Mouse (Mus musculus) kidney, postnatal 0 days (tissue): ENCODE measurements around the gene Pef1. TPM values are rescaled to one million over a fixed set of nuclear protein-coding genes. Genes with fewer than 3 reads are reported as not detected.
A peak's percentile ranks its signal among the peaks of the same experiment; 100 is the strongest.

Source experiments
- ATAC-seq: fragments of 200-750 bp; cut with Nextera tagmentation; replicated peaks from 2 replicates; pipeline ENCODE4 v1.8.0; 2017; ENCODE audit warnings: low read depth, moderate number of reproducible peaks, moderate TSS enrichment, moderate library complexity; ENCODE audit not compliant: low FRiP score
- DNase-seq: peaks from one replicate; pipeline ENCODE4 v3.0.0-alpha.2; 2016; ENCODE audit warnings: low spot score
- H3K27ac ChIP-seq: fragments of 300-500 bp; sonication (generic); 2 replicates; pipeline ENCODE4 v1.5.1; 2014; ENCODE audit warnings: mild to moderate bottlenecking
- H3K27me3 ChIP-seq: fragments of 300-500 bp; sonication (generic); 2 replicates; pipeline ENCODE4 v1.6.1; 2014; ENCODE audit warnings: low read length, mixed read lengths; ENCODE audit not compliant: insufficient read depth
- H3K36me3 ChIP-seq: fragments of 300-500 bp; sonication (generic); 2 replicates; pipeline ENCODE4 v1.6.1; 2014; ENCODE audit warnings: low read length, mixed read lengths; ENCODE audit not compliant: insufficient read depth
- H3K4me1 ChIP-seq: fragments of 300-500 bp; sonication (generic); replicated peaks from 2 replicates; pipeline ENCODE4 v1.6.1; 2014; ENCODE audit warnings: antibody characterized with exemption, low read length, mixed read lengths; ENCODE audit not compliant: insufficient read depth
- H3K4me2 ChIP-seq: fragments of 300-500 bp; sonication (generic); 2 replicates; pipeline ENCODE4 v1.6.1; 2014; ENCODE audit warnings: mild to moderate bottlenecking, low read length, moderate library complexity, mixed read lengths
- H3K4me3 ChIP-seq: fragments of 300-500 bp; sonication (generic); replicated peaks from 2 replicates; pipeline ENCODE4 v1.5.1; 2014; ENCODE audit warnings: low read depth, low read length
- H3K9ac ChIP-seq: fragments of 300-500 bp; sonication (generic); 2 replicates; pipeline ENCODE4 v1.6.1; 2014; ENCODE audit warnings: low read depth, low read length
- H3K9me3 ChIP-seq: fragments of 300-500 bp; sonication (generic); replicated peaks from 2 replicates; pipeline ENCODE4 v1.6.1; 2016; ENCODE audit warnings: low read length, inconsistent platforms, mixed read lengths
- CTCF ChIP-seq: IDR thresholded peaks from 2 replicates; pipeline ENCODE4 v1.5.1; 2016; ENCODE audit warnings: antibody characterized with exemption, low read depth, mild to moderate bottlenecking, moderate library complexity
- WGBS: fragments of 180-500 bp; shearing (Covaris S2); extraction: QIAGEN DNeasy Blood & Tissue Kit; methylation state at CpG from one replicate; pipeline ENCODE4 v1.1.7; 2014; 5-methylcytosine and 5-hydroxymethylcytosine counted together
- polyA plus RNA-seq: library from polyadenylated mRNA; unstranded; fragments of >200 nt; fragmentation: Nextera tagmentation; extraction: Ambion mirVana; gene quantifications from 2 replicates; pipeline ENCODE4 v1.2.1, GENCODE M21; 2015

Pef1 gene
- polyA plus RNA-seq, 1 experiment from 2014 or later: 73.6 TPM

DNA sequence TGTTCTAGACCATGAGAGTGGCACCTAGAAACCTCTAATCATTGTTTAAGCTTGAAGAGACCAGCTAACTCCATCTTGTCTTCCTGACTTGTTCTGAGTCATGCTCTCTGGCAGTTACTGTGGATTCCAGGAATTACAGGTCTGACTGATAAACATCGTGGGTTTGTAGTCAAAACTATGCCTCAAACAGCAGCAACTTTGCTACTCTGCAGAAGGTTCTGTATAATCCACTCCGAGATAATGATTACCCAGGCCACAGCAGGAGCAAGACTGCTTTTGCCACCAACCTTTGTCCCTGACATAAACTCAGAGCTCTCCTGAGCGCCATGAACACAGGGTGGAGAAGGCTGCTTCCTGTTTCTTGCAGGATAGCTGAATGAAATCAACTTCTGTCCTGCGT lies 2.2 kb downstream of the Pef1 start:
- Histone ChIP-seq H3K4me1 (peaks cover 14% of the 10 kb centered on the region; the same call in 1 of the 2 replicates), H3K4me2 (no peak overlapping the region), H3K4me3 (no peak overlapping the region), H3K9ac (no peak overlapping the region), H3K36me3 (no peaks in the 10 kb centered on the region), H3K27me3 (no peaks in the 10 kb centered on the region), H3K9me3 (no peaks in the 10 kb centered on the region), H3K27ac (peak overlapping the region; percentile 57; the same call in 1 of the 2 replicates)
- peak; percentile 36 for DNase-seq
- 46% methylated on average over 4 of the region's 4 CpGs for WGBS
- no peak for TF ChIP-seq CTCF
- ATAC-seq: peak; percentile 43; the same call in 1 of the 2 replicates

- H3K4me2 ChIP-seq: peak overlapping the region; percentile 78
- no peaks in the 10 kb centered on the region for H3K27me3 ChIP-seq
- no peaks in the 10 kb centered on the region for H3K36me3 ChIP-seq
- ATAC-seq (peak; percentile 71; the same call in 1 of the 2 replicates), DNase-seq (no peak)
- H3K9me3 ChIP-seq: no peaks in the 10 kb centered on the region
- peak overlapping the region; percentile 82 for H3K4me3 ChIP-seq
- no peak for TF ChIP-seq CTCF
- H3K9ac ChIP-seq: no peak overlapping the region
- WGBS: 11% methylated on average over 14 of the region's 14 CpGs
- peaks cover 8% of the 10 kb centered on the region; the same call in 1 of the 2 replicates for H3K4me1 ChIP-seq
- peak overlapping the region; percentile 74; the same call in 1 of the 2 replicates for H3K27ac ChIP-seq
These were observed 4.7 kb downstream of the Pef1 start for GRCm38 (mm10) chr4:130107065-130107443.

DNA sequence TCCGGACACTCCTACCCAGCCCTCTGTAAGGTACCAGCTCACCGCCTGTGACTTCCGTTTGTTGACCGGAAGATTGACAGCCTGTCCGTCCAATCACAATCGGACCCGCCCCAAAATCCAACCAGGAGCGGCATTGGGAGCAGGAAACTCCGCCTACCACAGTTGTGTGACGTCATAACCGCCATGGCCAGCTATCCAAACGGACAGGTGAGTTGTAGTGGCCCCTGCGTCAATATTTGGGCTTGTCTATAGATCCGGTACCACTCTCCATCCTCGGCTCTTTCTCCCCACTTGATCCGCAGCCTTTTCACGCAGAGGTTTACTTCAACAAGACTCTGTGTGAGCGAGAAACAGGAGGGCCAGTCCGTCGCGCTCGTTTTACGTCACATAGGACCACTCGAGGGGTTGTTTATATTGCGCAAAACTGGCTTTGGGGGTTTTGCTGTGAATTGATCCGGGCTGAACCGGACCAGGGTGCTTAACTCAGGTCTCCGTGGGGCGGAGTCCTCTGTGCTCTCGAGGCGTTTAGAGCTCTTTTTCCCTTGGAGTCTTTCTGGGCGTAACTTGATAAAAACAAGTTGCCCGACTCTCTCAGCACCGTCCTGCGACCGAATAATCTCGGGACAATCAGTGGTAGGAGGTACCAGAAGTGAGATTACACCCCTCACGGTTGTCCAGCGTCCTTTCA lies 5.2 kb downstream of the Pef1 start:
- ATAC-seq (peak; percentile 94), DNase-seq (peak; percentile 96)
- peaks cover 8% of the 10 kb centered on the region; the same call in 1 of the 2 replicates for H3K4me1 ChIP-seq
- WGBS: under 1% methylated on average over 39 of the region's 39 CpGs
- H3K9ac ChIP-seq: peak overlapping the region; percentile 70
- peak overlapping the region; percentile 74 for H3K27ac ChIP-seq
- H3K4me3 ChIP-seq: peak overlapping the region; percentile 82
- 0 out of 2 replicates have a peak, but pooled peaks cover 2% of the 10 kb centered on the region for H3K36me3 ChIP-seq
- H3K27me3 ChIP-seq: no peaks in the 10 kb centered on the region
- H3K9me3 ChIP-seq: no peaks in the 10 kb centered on the region
- H3K4me2 ChIP-seq: peak overlapping the region; percentile 78
- no peak for TF ChIP-seq CTCF

DNA sequence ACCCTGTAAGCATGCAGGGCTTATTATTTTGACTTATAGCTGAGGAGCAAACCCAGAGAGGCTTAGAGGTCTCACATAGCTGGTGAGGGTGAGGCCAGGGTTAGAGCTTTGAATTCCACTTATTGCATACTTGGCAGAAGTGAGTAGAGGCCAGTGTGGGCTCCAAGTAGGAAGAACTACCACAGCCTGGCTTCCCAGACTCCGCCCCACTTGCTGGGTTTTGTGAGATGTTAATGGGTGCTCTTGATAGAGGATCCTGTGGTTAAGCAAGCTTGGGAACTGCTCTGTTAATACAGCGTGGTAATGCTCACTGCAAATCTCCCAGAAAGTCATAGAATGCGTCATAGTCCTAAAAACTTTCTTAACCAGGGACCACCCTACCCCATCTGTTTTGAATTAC lies 6.6 kb downstream of the Pef1 start:
- DNase-seq (no peak), ATAC-seq (no peak)
- TF ChIP-seq CTCF: no peak
- Histone ChIP-seq H3K4me1 (peaks cover 8% of the 10 kb centered on the region; the same call in 1 of the 2 replicates), H3K27ac (no peak overlapping the region), H3K27me3 (no peaks in the 10 kb centered on the region), H3K36me3 (0 out of 2 replicates have a peak, but pooled peaks cover 7% of the 10 kb centered on the region), H3K9ac (no peak overlapping the region), H3K4me3 (no peak overlapping the region), H3K9me3 (no peaks in the 10 kb centered on the region), H3K4me2 (peak overlapping the region; percentile 78)
- WGBS: 80% methylated on average over 3 of the region's 3 CpGs

GRCm38 (mm10) chr4:130109666-130110065 lies 7.3 kb downstream of the Pef1 start:
- Histone ChIP-seq H3K36me3 (0 out of 2 replicates have a peak, but pooled peaks cover 7% of the 10 kb centered on the region), H3K9me3 (no peaks in the 10 kb centered on the region), H3K4me3 (no peak overlapping the region), H3K9ac (no peak overlapping the region), H3K4me2 (no peak overlapping the region), H3K27me3 (no peaks in the 10 kb centered on the region), H3K4me1 (peaks cover 8% of the 10 kb centered on the region; the same call in 1 of the 2 replicates), H3K27ac (no peak overlapping the region)
- TF ChIP-seq CTCF: no peak
- ATAC-seq (no peak), DNase-seq (no peak)
- 89% methylated on average over 9 of the region's 9 CpGs for WGBS

- no peak for ATAC-seq
- H3K4me2 ChIP-seq: no peak overlapping the region
- no peak for TF ChIP-seq CTCF
- no peaks in the 10 kb centered on the region for H3K9me3 ChIP-seq
- no peak overlapping the region for H3K9ac ChIP-seq
- H3K27me3 ChIP-seq: no peaks in the 10 kb centered on the region
- H3K4me1 ChIP-seq: peaks cover 8% of the 10 kb centered on the region; the same call in 1 of the 2 replicates
- 0 out of 2 replicates have a peak, but pooled peaks cover 7% of the 10 kb centered on the region for H3K36me3 ChIP-seq
- 81% methylated on average over 7 of the region's 7 CpGs for WGBS
- no peak for DNase-seq
- H3K4me3 ChIP-seq: no peak overlapping the region
- H3K27ac ChIP-seq: no peak overlapping the region
These were observed 7.7 kb downstream of the Pef1 start for GRCm38 (mm10) chr4:130110091-130110490.
